Mouse (Mus musculus) stomach, postnatal 0 days (tissue): ENCODE results near the gene Pfkm. TPM values are rescaled to one million over a fixed set of nuclear protein-coding genes. Genes with fewer than 3 reads are reported as not detected.

Source experiments
- ATAC-seq: fragments of 200-750 bp; cut with Nextera tagmentation; 2 replicates; pipeline ENCODE4 v1.8.0; 2017; ENCODE audit not compliant: low FRiP score, low TSS enrichment
- DNase-seq: peaks from one replicate; pipeline ENCODE4 v3.0.0-alpha.2; 2016; ENCODE audit warnings: low spot score
- H3K27ac ChIP-seq: fragments of 300-500 bp; sonication (generic); replicated peaks from 2 replicates; pipeline ENCODE4 v1.5.1; 2014; ENCODE audit warnings: mild to moderate bottlenecking, control low read depth
- H3K27me3 ChIP-seq: fragments of 300-500 bp; sonication (generic); 2 replicates; pipeline ENCODE4 v1.6.1; 2014; ENCODE audit warnings: low read length; ENCODE audit not compliant: control insufficient read depth, insufficient read depth
- H3K36me3 ChIP-seq: fragments of 300-500 bp; sonication (generic); 2 replicates; pipeline ENCODE4 v1.6.1; 2014; ENCODE audit warnings: low read length, mixed read lengths; ENCODE audit not compliant: control insufficient read depth, insufficient read depth
- H3K4me1 ChIP-seq: fragments of 300-500 bp; sonication (generic); replicated peaks from 2 replicates; pipeline ENCODE4 v1.6.1; 2014; ENCODE audit warnings: antibody characterized with exemption; ENCODE audit not compliant: control insufficient read depth, insufficient read depth
- H3K4me2 ChIP-seq: fragments of 300-500 bp; sonication (generic); replicated peaks from 2 replicates; pipeline ENCODE4 v1.6.1; 2014; ENCODE audit warnings: low read depth, mild to moderate bottlenecking, control low read depth, moderate library complexity
- H3K4me3 ChIP-seq: fragments of 300-500 bp; sonication (generic); 2 replicates; pipeline ENCODE4 v1.5.1; 2014; ENCODE audit warnings: low read depth, low read length, control low read depth
- H3K9ac ChIP-seq: fragments of 300-500 bp; sonication (generic); 2 replicates; pipeline ENCODE4 v1.6.1; 2014; ENCODE audit warnings: mild to moderate bottlenecking, low read length, control low read depth, mixed read lengths
- H3K9me3 ChIP-seq: fragments of 300-500 bp; sonication (generic); 2 replicates; pipeline ENCODE4 v1.6.1; 2016; ENCODE audit warnings: low read length; ENCODE audit not compliant: control insufficient read depth
- CTCF ChIP-seq: IDR thresholded peaks from 2 replicates; pipeline ENCODE4 v1.5.1; 2016; ENCODE audit warnings: antibody characterized with exemption, low read depth, mild to moderate bottlenecking, moderate library complexity
- EP300 ChIP-seq: optimal IDR thresholded peaks from 2 replicates; pipeline ENCODE3; 2016; ENCODE audit warnings: antibody characterized with exemption
- WGBS: fragments of 180-500 bp; shearing (Covaris S2); extraction: QIAGEN DNeasy Blood & Tissue Kit; methylation state at CpG from one replicate; pipeline ENCODE4 v1.1.7; 2014; 5-methylcytosine and 5-hydroxymethylcytosine counted together
- polyA plus RNA-seq: library from polyadenylated mRNA; unstranded; fragments of >200 nt; fragmentation: Nextera tagmentation; extraction: Ambion mirVana; gene quantifications from 2 replicates; pipeline ENCODE4 v1.2.1, GENCODE M21; 2015

The Pfkm gene
- polyA plus RNA-seq, 1 experiment from 2014 or later = 15.5 TPM

- Histone ChIP-seq H3K9me3 (no peaks in the 10 kb centered on the region), H3K4me1 (no peaks in the 10 kb centered on the region), H3K36me3 (peaks cover 18% of the 10 kb centered on the region; the same call in 1 of the 2 replicates), H3K27ac (no peak overlapping the region), H3K9ac (no peak overlapping the region), H3K4me2 (no peak overlapping the region), H3K4me3 (no peak overlapping the region), H3K27me3 (no peaks in the 10 kb centered on the region)
- no peak for DNase-seq
- no peak for ATAC-seq
- WGBS = 83% methylated on average over 5 of the region's 5 CpGs
- no peak for TF ChIP-seq EP300
- no peak for TF ChIP-seq CTCF
Observed at GRCm38 (mm10) chr15:98065881-98066280, 26.5 kb upstream of the Pfkm start.

DNA sequence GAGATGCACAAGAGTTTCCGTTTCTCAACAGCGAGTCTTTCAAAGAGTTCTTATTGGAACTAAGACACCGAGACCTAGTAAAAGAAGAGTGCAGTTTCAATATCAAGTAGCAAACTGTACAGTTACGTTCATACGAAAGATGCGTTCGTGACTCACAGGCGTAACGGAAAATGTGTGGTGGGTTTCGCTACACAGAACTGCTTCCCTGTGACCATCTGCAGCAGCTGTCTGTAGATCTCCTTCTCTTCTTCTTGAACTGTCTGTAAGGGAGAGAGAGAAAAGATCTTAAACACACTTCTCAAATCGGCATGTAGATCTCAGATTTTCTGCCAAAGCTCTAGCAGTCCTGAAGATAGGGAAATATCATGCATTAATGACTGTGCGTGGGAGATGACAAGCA is 25.8 kb upstream of the Pfkm start:
- ATAC-seq = no peak
- Histone ChIP-seq H3K36me3 (peaks cover 16% of the 10 kb centered on the region; the same call in 1 of the 2 replicates), H3K4me3 (no peak overlapping the region), H3K27ac (no peak overlapping the region), H3K9me3 (no peaks in the 10 kb centered on the region), H3K27me3 (no peaks in the 10 kb centered on the region), H3K4me2 (no peak overlapping the region), H3K9ac (no peak overlapping the region), H3K4me1 (no peaks in the 10 kb centered on the region)
- DNase-seq = no peak
- TF ChIP-seq CTCF = no peak
- TF ChIP-seq EP300 = no peak
- 95% methylated on average over 12 of the region's 12 CpGs for WGBS

GRCm38 (mm10) chr15:98067492-98067891 is 24.9 kb upstream of the Pfkm start:
- TF ChIP-seq EP300 (no peak), CTCF (no peak)
- H3K27me3 ChIP-seq = no peaks in the 10 kb centered on the region
- no peak overlapping the region for H3K4me3 ChIP-seq
- H3K9me3 ChIP-seq = no peaks in the 10 kb centered on the region
- H3K27ac ChIP-seq = no peak overlapping the region
- no peaks in the 10 kb centered on the region for H3K4me1 ChIP-seq
- ATAC-seq (no peak), DNase-seq (no peak)
- 58% methylated on average over 3 of the region's 3 CpGs for WGBS
- no peak overlapping the region for H3K4me2 ChIP-seq
- no peak overlapping the region for H3K9ac ChIP-seq
- H3K36me3 ChIP-seq = peaks cover 19% of the 10 kb centered on the region; the same call in 1 of the 2 replicates

- no peak for DNase-seq
- H3K27me3 ChIP-seq = no peaks in the 10 kb centered on the region
- no peak overlapping the region for H3K27ac ChIP-seq
- peaks cover 19% of the 10 kb centered on the region; the same call in 1 of the 2 replicates for H3K36me3 ChIP-seq
- H3K9me3 ChIP-seq = no peaks in the 10 kb centered on the region
- no peaks in the 10 kb centered on the region for H3K4me1 ChIP-seq
- WGBS = 89% methylated on average over 9 of the region's 9 CpGs
- H3K4me2 ChIP-seq = no peak overlapping the region
- no peak for ATAC-seq
- no peak overlapping the region for H3K4me3 ChIP-seq
- TF ChIP-seq CTCF = no peak
- no peak for TF ChIP-seq EP300
- no peak overlapping the region for H3K9ac ChIP-seq
Observed at GRCm38 (mm10) chr15:98068506-98068905, 23.9 kb upstream of the Pfkm start.

GRCm38 (mm10) chr15:98069566-98070245 is 22.7 kb upstream of the Pfkm start:
- Histone ChIP-seq H3K4me2 (no peak overlapping the region), H3K4me3 (no peak overlapping the region), H3K9ac (no peak overlapping the region), H3K4me1 (no peaks in the 10 kb centered on the region), H3K9me3 (no peaks in the 10 kb centered on the region), H3K27me3 (no peaks in the 10 kb centered on the region), H3K27ac (no peak overlapping the region), H3K36me3 (peaks cover 19% of the 10 kb centered on the region)
- TF ChIP-seq CTCF (peak; percentile 37), EP300 (no peak)
- DNase-seq (no peak), ATAC-seq (no peak)
- 82% methylated on average over 8 of the region's 8 CpGs for WGBS

- H3K9ac ChIP-seq = no peak overlapping the region
- no peaks in the 10 kb centered on the region for H3K27me3 ChIP-seq
- no peak overlapping the region for H3K27ac ChIP-seq
- DNase-seq = no peak
- H3K4me2 ChIP-seq = no peak overlapping the region
- peaks cover 24% of the 10 kb centered on the region for H3K36me3 ChIP-seq
- ATAC-seq = no peak
- H3K9me3 ChIP-seq = no peaks in the 10 kb centered on the region
- no peaks in the 10 kb centered on the region for H3K4me1 ChIP-seq
- TF ChIP-seq EP300 = no peak
- no peak overlapping the region for H3K4me3 ChIP-seq
- WGBS = 85% methylated on average over 3 of the region's 3 CpGs
Observed at GRCm38 (mm10) chr15:98070376-98070775, 22.0 kb upstream of the Pfkm start.
